Mouse (Mus musculus) mouse trophoblast stem cell (cell line): Measurements from ENCODE around the gene Thada.
"Not testable (repeated sequence)": the region's sequence is repeated elsewhere in the genome, so short reads cannot be mapped to it uniquely, and the experiment has no call there.

ENCODE experiments used
- in situ Hi-C, 2 experiments: fragments of 300-500 bp; cut with MseI, MboI; formaldehyde crosslinking; loops; 2 replicates in 1 of 2; 3 replicates in 1 of 2; pipeline ENCODE4 v1.15.1; 2025

Gene Thada

GRCm38 (mm10) chr17:84224217-84224887, 241.7 kb downstream of the Thada start:
- in situ Hi-C loops, result no loop called here

- in situ Hi-C loops, result not testable (repeated sequence)
Observed at GRCm38 (mm10) chr17:84218841-84219240, 247.2 kb downstream of the Thada start.

GRCm38 (mm10) chr17:84217696-84218095, 248.3 kb downstream of the Thada start:
- in situ Hi-C loops, result no loop called here

- in situ Hi-C loops, result no loop called here
Observed at GRCm38 (mm10) chr17:84215264-84215960, 250.6 kb downstream of the Thada start.

GRCm38 (mm10) chr17:84213464-84213863, 252.5 kb downstream of the Thada start:
- in situ Hi-C loops, result no loop called here

- in situ Hi-C loops, result no loop called here
Observed at GRCm38 (mm10) chr17:84207611-84208010, 258.4 kb downstream of the Thada start.

- in situ Hi-C loops, result no loop called here
Observed at GRCm38 (mm10) chr17:84206239-84206638, 259.8 kb downstream of the Thada start.

- in situ Hi-C loops, result no loop called here
Observed at GRCm38 (mm10) chr17:84204962-84205361, 261.0 kb downstream of the Thada start.

GRCm38 (mm10) chr17:84203340-84203739, 262.7 kb downstream of the Thada start:
- in situ Hi-C loops, result no loop called here

- in situ Hi-C loops, result no loop called here
Observed at GRCm38 (mm10) chr17:84201183-84201582, 264.8 kb downstream of the Thada start.

GRCm38 (mm10) chr17:84197912-84198344, 268.1 kb downstream of the Thada start:
- in situ Hi-C loops, result loop anchor here (10.0 to 25.0 kb wide), 2 partner anchors 161 to 163 kb away; no protein-coding TSS in a partner anchor

GRCm38 (mm10) chr17:84196329-84196728, 269.7 kb downstream of the Thada start:
- in situ Hi-C loops, result loop anchor here (10.0 to 25.0 kb wide), 2 partner anchors 159 to 162 kb away; no protein-coding TSS in a partner anchor

- in situ Hi-C loops, result loop anchor here (10.0 to 25.0 kb wide), 2 partner anchors 159 to 161 kb away; no protein-coding TSS in a partner anchor
Observed at GRCm38 (mm10) chr17:84195835-84196234, 270.2 kb downstream of the Thada start.

GRCm38 (mm10) chr17:84195003-84195395, 271.0 kb downstream of the Thada start:
- in situ Hi-C loops, result loop anchor here (10.0 to 25.0 kb wide), 2 partner anchors 158 to 160 kb away; no protein-coding TSS in a partner anchor

- in situ Hi-C loops, result loop anchor here (5.0 to 25.0 kb wide), 3 partner anchors 82 to 160 kb away; no protein-coding TSS in a partner anchor
Observed at GRCm38 (mm10) chr17:84194282-84195002, 271.6 kb downstream of the Thada start.

- in situ Hi-C loops, result loop anchor here (5.0 to 25.0 kb wide), 3 partner anchors 81 to 159 kb away; no protein-coding TSS in a partner anchor
Observed at GRCm38 (mm10) chr17:84193411-84193810, 272.6 kb downstream of the Thada start.

GRCm38 (mm10) chr17:84191946-84192345, 274.1 kb downstream of the Thada start:
- in situ Hi-C loops, result loop anchor here (5.0 to 25.0 kb wide), 3 partner anchors 80 to 157 kb away; no protein-coding TSS in a partner anchor

GRCm38 (mm10) chr17:84190885-84191284, 275.1 kb downstream of the Thada start:
- in situ Hi-C loops, result loop anchor here (5.0 to 25.0 kb wide), 3 partner anchors 79 to 156 kb away; no protein-coding TSS in a partner anchor

- in situ Hi-C loops, result loop anchor here in 1 of 2 experiments (25.0 kb wide), 1 partner anchor 152 kb away; no protein-coding TSS in a partner anchor
Observed at GRCm38 (mm10) chr17:84189127-84189854, 276.7 kb downstream of the Thada start.

GRCm38 (mm10) chr17:84188374-84188961, 277.5 kb downstream of the Thada start:
- in situ Hi-C loops, result loop anchor here in 1 of 2 experiments (25.0 kb wide), 1 partner anchor 151 kb away; no protein-coding TSS in a partner anchor
